Mouse (Mus musculus): Measurements from ENCODE around the gene Pithd1. TPM values are rescaled to one million over a fixed set of nuclear protein-coding genes. Genes with fewer than 3 reads are reported as not detected.

Gene Pithd1
- polyA plus RNA-seq (2015; fragmentation: Nextera tagmentation; extraction: Ambion mirVana) = 73.9 and 81.7 TPM in 2 replicates

GRCm38 (mm10) chr4:135986943-135987710 lies at the start of gene Pithd1:
Gene Pithd1 (minus strand): TSS chr4:135987264.
- H3K4me3 ChIP-seq (replicated peaks) = peak within 1 kb of the TSS; percentile 98
- peaks cover 32% of the 10 kb centered on the region for H3K36me3 ChIP-seq (replicated peaks)
- peak; percentile 80 for ATAC-seq (ENCODE audit: insufficient read depth)
- no peaks in the 10 kb centered on the region for H3K9me3 ChIP-seq (replicated peaks)
- peak within 1 kb of the TSS; percentile 94 for H3K27ac ChIP-seq (replicated peaks)
- peaks cover 56% of the 10 kb centered on the region for H3K4me1 ChIP-seq (replicated peaks)
- no peaks in the 10 kb centered on the region for H3K27me3 ChIP-seq
- WGBS (ENCODE audit: insufficient replicate concordance) = under 1% methylated on average over 80 of the region's 81 CpGs
- peak within 1 kb of the TSS; percentile 99 for H3K9ac ChIP-seq
- peak within 1 kb of the TSS; percentile 95 for H3K4me2 ChIP-seq

- H3K27ac ChIP-seq (replicated peaks) = peak overlapping the region; percentile 51
- H3K9ac ChIP-seq = no peak overlapping the region
- H3K9me3 ChIP-seq (replicated peaks) = no peaks in the 10 kb centered on the region
- ATAC-seq (ENCODE audit: insufficient read depth) = no peak
- H3K4me2 ChIP-seq = no peak overlapping the region
- H3K27me3 ChIP-seq = no peaks in the 10 kb centered on the region
- peaks cover 40% of the 10 kb centered on the region for H3K4me1 ChIP-seq (replicated peaks)
- H3K36me3 ChIP-seq (replicated peaks) = no peaks in the 10 kb centered on the region
- H3K4me3 ChIP-seq (replicated peaks) = no peak overlapping the region
- 30% methylated on average over 4 of the region's 4 CpGs for WGBS (ENCODE audit: insufficient replicate concordance)
Observed at GRCm38 (mm10) chr4:136035078-136035477, 48.0 kb upstream of the Pithd1 start.

- Histone ChIP-seq H3K4me2 (no peak overlapping the region), H3K9ac (no peak overlapping the region), H3K27me3 (no peaks in the 10 kb centered on the region), H3K27ac (replicated peaks) (no peak overlapping the region), H3K36me3 (replicated peaks) (no peaks in the 10 kb centered on the region), H3K4me1 (replicated peaks) (peaks cover 59% of the 10 kb centered on the region), H3K4me3 (replicated peaks) (no peak overlapping the region), H3K9me3 (replicated peaks) (no peaks in the 10 kb centered on the region)
- no peak for ATAC-seq (ENCODE audit: insufficient read depth)
- 41% methylated on average over 1 of the region's 1 CpGs for WGBS (ENCODE audit: insufficient replicate concordance)
Observed at GRCm38 (mm10) chr4:136033231-136033630, 46.2 kb upstream of the Pithd1 start.

- Histone ChIP-seq H3K36me3 (replicated peaks) (no peaks in the 10 kb centered on the region), H3K27me3 (no peaks in the 10 kb centered on the region), H3K4me1 (replicated peaks) (peaks cover 67% of the 10 kb centered on the region), H3K9me3 (replicated peaks) (no peaks in the 10 kb centered on the region), H3K27ac (replicated peaks) (peak overlapping the region; percentile 83), H3K4me2 (peak overlapping the region; percentile 51), H3K9ac (peak overlapping the region; percentile 10; the same call in 1 of the 2 replicates), H3K4me3 (replicated peaks) (no peak overlapping the region)
- ATAC-seq (ENCODE audit: insufficient read depth) = peak; percentile 81
- 8% methylated on average over 8 of the region's 8 CpGs for WGBS (ENCODE audit: insufficient replicate concordance)
Observed at GRCm38 (mm10) chr4:136030968-136031909, 44.2 kb upstream of the Pithd1 start.

- H3K4me3 ChIP-seq (replicated peaks) = peak overlapping the region; percentile 17
- H3K4me2 ChIP-seq = peak overlapping the region; percentile 52
Observed at GRCm38 (mm10) chr4:136028689-136029088, 41.6 kb upstream of the Pithd1 start.

GRCm38 (mm10) chr4:136028132-136028564 lies 41.1 kb upstream of the Pithd1 start:
- H3K36me3 ChIP-seq (replicated peaks) = no peaks in the 10 kb centered on the region
- peak overlapping the region; percentile 17 for H3K4me3 ChIP-seq (replicated peaks)
- peak overlapping the region; percentile 1; the same call in 1 of the 2 replicates for H3K9ac ChIP-seq
- peaks cover 51% of the 10 kb centered on the region for H3K4me1 ChIP-seq (replicated peaks)
- no peak for ATAC-seq (ENCODE audit: insufficient read depth)
- WGBS (ENCODE audit: insufficient replicate concordance) = 41% methylated on average over 19 of the region's 19 CpGs
- no peaks in the 10 kb centered on the region for H3K9me3 ChIP-seq (replicated peaks)
- H3K27me3 ChIP-seq = no peaks in the 10 kb centered on the region
- H3K4me2 ChIP-seq = peak overlapping the region; percentile 52
- peak overlapping the region; percentile 56 for H3K27ac ChIP-seq (replicated peaks)

More at GRCm38 (mm10) chr4:136028689-136029088, 41.6 kb upstream of the Pithd1 start:
- H3K27me3 ChIP-seq = no peaks in the 10 kb centered on the region
- H3K9ac ChIP-seq = peak overlapping the region; percentile 11; the same call in 1 of the 2 replicates
- H3K4me1 ChIP-seq (replicated peaks) = peaks cover 51% of the 10 kb centered on the region
- 36% methylated on average over 5 of the region's 5 CpGs for WGBS (ENCODE audit: insufficient replicate concordance)
- no peaks in the 10 kb centered on the region for H3K9me3 ChIP-seq (replicated peaks)
- ATAC-seq (ENCODE audit: insufficient read depth) = no peak
- H3K27ac ChIP-seq (replicated peaks) = peak overlapping the region; percentile 56
- no peaks in the 10 kb centered on the region for H3K36me3 ChIP-seq (replicated peaks)

GRCm38 (mm10) chr4:136027416-136028131 lies 40.5 kb upstream of the Pithd1 start:
- no peak overlapping the region for H3K9ac ChIP-seq
- WGBS (ENCODE audit: insufficient replicate concordance) = 66% methylated on average over 8 of the region's 8 CpGs
- H3K4me3 ChIP-seq (replicated peaks) = no peak overlapping the region
- ATAC-seq (ENCODE audit: insufficient read depth) = no peak
- no peaks in the 10 kb centered on the region for H3K27me3 ChIP-seq
- H3K9me3 ChIP-seq (replicated peaks) = no peaks in the 10 kb centered on the region
- H3K4me1 ChIP-seq (replicated peaks) = peaks cover 47% of the 10 kb centered on the region
- peak overlapping the region; percentile 56 for H3K27ac ChIP-seq (replicated peaks)
- H3K36me3 ChIP-seq (replicated peaks) = no peaks in the 10 kb centered on the region
- H3K4me2 ChIP-seq = peak overlapping the region; percentile 52; the same call in 1 of the 2 replicates

GRCm38 (mm10) chr4:136025350-136025749 lies 38.3 kb upstream of the Pithd1 start:
- no peak overlapping the region for H3K4me2 ChIP-seq
- no peaks in the 10 kb centered on the region for H3K36me3 ChIP-seq (replicated peaks)
- no peak overlapping the region for H3K27ac ChIP-seq (replicated peaks)
- no peak for ATAC-seq (ENCODE audit: insufficient read depth)
- H3K4me1 ChIP-seq (replicated peaks) = peaks cover 41% of the 10 kb centered on the region
- 72% methylated on average over 1 of the region's 1 CpGs for whole genome bisulfite sequencing (ENCODE audit: insufficient replicate concordance)
- H3K4me3 ChIP-seq (replicated peaks) = no peak overlapping the region
- no peak overlapping the region for H3K9ac ChIP-seq
- H3K27me3 ChIP-seq = no peaks in the 10 kb centered on the region
- no peaks in the 10 kb centered on the region for H3K9me3 ChIP-seq (replicated peaks)

- Histone ChIP-seq H3K4me2 (no peak overlapping the region), H3K27me3 (no peaks in the 10 kb centered on the region), H3K4me1 (replicated peaks) (peaks cover 38% of the 10 kb centered on the region), H3K27ac (replicated peaks) (no peak overlapping the region), H3K9ac (no peak overlapping the region), H3K36me3 (replicated peaks) (0 out of 2 replicates have a peak, but pooled peaks cover 7% of the 10 kb centered on the region), H3K9me3 (replicated peaks) (no peaks in the 10 kb centered on the region), H3K4me3 (replicated peaks) (no peak overlapping the region)
- ATAC-seq (ENCODE audit: insufficient read depth) = no peak
- 96% methylated on average over 9 of the region's 9 CpGs for WGBS (ENCODE audit: insufficient replicate concordance)
Observed at GRCm38 (mm10) chr4:136022924-136023323, 35.9 kb upstream of the Pithd1 start.

GRCm38 (mm10) chr4:136021549-136022047 lies 34.5 kb upstream of the Pithd1 start, which contains the start of gene Eloa:
Gene Eloa (minus strand): TSS chr4:136021763.
- Histone ChIP-seq H3K9me3 (replicated peaks) (no peaks in the 10 kb centered on the region), H3K4me2 (peak within 1 kb of the TSS; percentile 71)
- under 1% methylated on average over 48 of the region's 48 CpGs for WGBS (ENCODE audit: insufficient replicate concordance)

More at GRCm38 (mm10) chr4:136021549-136022047, 34.5 kb upstream of the Pithd1 start, which contains the start of gene Eloa:
- H3K4me3 ChIP-seq (replicated peaks) = peak within 1 kb of the TSS; percentile 88
- H3K9ac ChIP-seq = peak within 1 kb of the TSS; percentile 96
- peaks cover 18% of the 10 kb centered on the region for H3K36me3 ChIP-seq (replicated peaks)
- H3K4me1 ChIP-seq (replicated peaks) = peaks cover 32% of the 10 kb centered on the region
- H3K27ac ChIP-seq (replicated peaks) = peak within 1 kb of the TSS; percentile 94
- ATAC-seq (ENCODE audit: insufficient read depth) = peak; percentile 98
- H3K27me3 ChIP-seq = no peaks in the 10 kb centered on the region
